Mouse (Mus musculus) lung, embryonic 14.5 days (tissue): ENCODE data around the gene Vmn1r149. TPM values are rescaled to one million over a fixed set of nuclear protein-coding genes. Genes with fewer than 3 reads are reported as not detected.
"Not testable (repeated sequence)": the region's sequence is repeated elsewhere in the genome, so short reads cannot be mapped to it uniquely, and the experiment has no call there.

Experiments used
- ATAC-seq: fragments of 200-750 bp; cut with Nextera tagmentation; 2 replicates; pipeline ENCODE4 v1.8.0; 2017; ENCODE audit warnings: mild to moderate bottlenecking, moderate TSS enrichment, moderate library complexity; ENCODE audit not compliant: insufficient read depth
- DNase-seq: peaks from one replicate; pipeline ENCODE4 v3.0.0-alpha.2; 2015
- H3K27ac ChIP-seq: fragments of 300-500 bp; sonication (generic); 2 replicates; pipeline ENCODE4 v1.5.1; 2014; ENCODE audit warnings: low read depth, mild to moderate bottlenecking, moderate library complexity
- H3K27me3 ChIP-seq: fragments of 300-500 bp; sonication (generic); 2 replicates; pipeline ENCODE4 v1.6.1; 2014; ENCODE audit warnings: low read length, control low read depth; ENCODE audit not compliant: insufficient read depth
- H3K36me3 ChIP-seq: fragments of 300-500 bp; sonication (generic); 2 replicates; pipeline ENCODE4 v1.6.1; 2014; ENCODE audit warnings: control low read depth; ENCODE audit not compliant: insufficient read depth
- H3K4me1 ChIP-seq: fragments of 300-500 bp; sonication (generic); 2 replicates; pipeline ENCODE4 v1.6.1; 2014; ENCODE audit warnings: antibody characterized with exemption, control low read depth; ENCODE audit not compliant: insufficient read depth
- H3K4me2 ChIP-seq: fragments of 300-500 bp; sonication (generic); 2 replicates; pipeline ENCODE4 v1.6.1; 2014; ENCODE audit warnings: mild to moderate bottlenecking
- H3K4me3 ChIP-seq: fragments of 300-500 bp; sonication (generic); 2 replicates; pipeline ENCODE4 v1.5.1; 2014; ENCODE audit warnings: low read depth, low read length
- H3K9ac ChIP-seq: fragments of 300-500 bp; sonication (generic); 2 replicates; pipeline ENCODE4 v1.6.1; 2014
- H3K9me3 ChIP-seq: fragments of 300-500 bp; sonication (generic); 2 replicates; pipeline ENCODE4 v1.6.1; 2016; ENCODE audit warnings: low read depth, low read length, control low read depth
- WGBS: fragments of 180-500 bp; shearing (Covaris S2); extraction: QIAGEN DNeasy Blood & Tissue Kit; methylation state at CpG from one replicate; pipeline ENCODE4 v1.1.7; 2014; 5-methylcytosine and 5-hydroxymethylcytosine counted together
- polyA plus RNA-seq: library from polyadenylated mRNA; unstranded; fragments of >200 nt; fragmentation: Nextera tagmentation; extraction: Ambion mirVana; gene quantifications from 2 replicates; pipeline ENCODE4 v1.2.1, GENCODE M21; 2014

The Vmn1r149 gene
- polyA plus RNA-seq = not detected in 2 replicates

- H3K27ac ChIP-seq, ATAC-seq, H3K27me3 ChIP-seq, H3K4me3 ChIP-seq, H3K4me2 ChIP-seq, H3K9ac ChIP-seq, H3K4me1 ChIP-seq, H3K9me3 ChIP-seq, H3K36me3 ChIP-seq, DNase-seq: not testable (repeated sequence)
- no CpG with 5 or more reads among the region's 2 CpGs for WGBS
These were observed at the start of gene Vmn1r149 for GRCm38 (mm10) chr7:22438129-22438528. Gene Vmn1r149, minus strand, starts transcription at chr7:22438229.

GRCm38 (mm10) chr7:22463975-22464374 is 25.9 kb upstream of the Vmn1r149 start, which contains the start of gene Gm10665:
Gene Gm10665, minus strand, starts transcription at chr7:22464075.
- H3K27me3 ChIP-seq, H3K4me3 ChIP-seq, H3K27ac ChIP-seq, H3K4me2 ChIP-seq, DNase-seq, H3K9me3 ChIP-seq, H3K4me1 ChIP-seq, H3K9ac ChIP-seq, ATAC-seq, H3K36me3 ChIP-seq: not testable (repeated sequence)
- no CpG with 5 or more reads among the region's 5 CpGs for WGBS

GRCm38 (mm10) chr7:22413283-22413682 is 24.7 kb downstream of the Vmn1r149 start, which contains the start of gene Vmn1r148:
Gene Vmn1r148, plus strand, starts transcription at chr7:22413583.
- not testable (repeated sequence) for H3K4me3 ChIP-seq, H3K36me3 ChIP-seq, H3K27me3 ChIP-seq, H3K4me1 ChIP-seq, H3K9ac ChIP-seq, ATAC-seq, H3K4me2 ChIP-seq, H3K9me3 ChIP-seq, H3K27ac ChIP-seq, DNase-seq
- WGBS = no CpG with 5 or more reads among the region's 3 CpGs

Other genes starting within 250 kb of the Vmn1r149 start
- gene Vmn1r143, start 248.9 kb downstream of the Vmn1r149 start, polyA plus RNA-seq = not detected in 2 replicates
- gene Gm8653, start 237.0 kb downstream of the Vmn1r149 start, polyA plus RNA-seq = not detected in 2 replicates
- gene Gm8453, start 208.7 kb downstream of the Vmn1r149 start, polyA plus RNA-seq = not detected in 2 replicates
- not detected in 2 replicates for gene Gm4187, start 108.5 kb downstream of the Vmn1r149 start, polyA plus RNA-seq
- gene Gm8660, start 67.2 kb downstream of the Vmn1r149 start, polyA plus RNA-seq = not detected in 2 replicates
- not detected in 2 replicates for gene Vmn1r148, start 24.6 kb downstream of the Vmn1r149 start, polyA plus RNA-seq
- gene Gm10665, start 25.8 kb upstream of the Vmn1r149 start, polyA plus RNA-seq = not detected in 2 replicates
- gene Vmn1r151, start 61.4 kb upstream of the Vmn1r149 start, polyA plus RNA-seq = not detected in 2 replicates
- gene Vmn1r152, start 84.7 kb upstream of the Vmn1r149 start, polyA plus RNA-seq = not detected in 2 replicates
- gene Gm8677, start 96.7 kb upstream of the Vmn1r149 start, polyA plus RNA-seq = not detected in 2 replicates
- not detected in 2 replicates for gene Gm4201, start 127.1 kb upstream of the Vmn1r149 start, polyA plus RNA-seq
- gene Gm4565, start 149.9 kb upstream of the Vmn1r149 start, polyA plus RNA-seq = not detected in 2 replicates
- gene Vmn1r155, start 219.8 kb upstream of the Vmn1r149 start, polyA plus RNA-seq = not detected in 2 replicates